Mouse (Mus musculus): ENCODE data around the gene Cartpt.
"Not testable (repeated sequence)": the region's sequence is repeated elsewhere in the genome, so short reads cannot be mapped to it uniquely, and the experiment has no call there.

Cartpt gene

GRCm38 (mm10) chr13:99900965-99901364, at the start of gene Cartpt:
TSS of gene Cartpt (minus strand) at chr13:99901091.
- DNase-seq (ENCODE audit: low read depth, low spot score): no peak

- DNase-seq (ENCODE audit: low read depth, low spot score): no peak
Observed at GRCm38 (mm10) chr13:99947417-99947816, 46.5 kb upstream of the Cartpt start.

- DNase-seq (ENCODE audit: low read depth, low spot score): no peak
Observed at GRCm38 (mm10) chr13:99943525-99943924, 42.6 kb upstream of the Cartpt start.

- DNase-seq (ENCODE audit: low read depth, low spot score): no peak
Observed at GRCm38 (mm10) chr13:99940601-99941000, 39.7 kb upstream of the Cartpt start.

- no peak for DNase-seq (ENCODE audit: low read depth, low spot score)
Observed at GRCm38 (mm10) chr13:99939320-99939671, 38.4 kb upstream of the Cartpt start.

- DNase-seq (ENCODE audit: low read depth, low spot score): no peak
Observed at GRCm38 (mm10) chr13:99938606-99939319, 37.9 kb upstream of the Cartpt start.

- no peak for DNase-seq (ENCODE audit: low read depth, low spot score)
Observed at GRCm38 (mm10) chr13:99937741-99938140, 36.9 kb upstream of the Cartpt start.

- no peak for DNase-seq (ENCODE audit: low read depth, low spot score)
Observed at GRCm38 (mm10) chr13:99932406-99932805, 31.5 kb upstream of the Cartpt start.

GRCm38 (mm10) chr13:99931502-99931901, 30.6 kb upstream of the Cartpt start:
- DNase-seq (ENCODE audit: low read depth, low spot score): no peak

GRCm38 (mm10) chr13:99926249-99926648, 25.4 kb upstream of the Cartpt start:
- no peak for DNase-seq (ENCODE audit: low read depth, low spot score)

GRCm38 (mm10) chr13:99915632-99916031, 14.7 kb upstream of the Cartpt start:
- no peak for DNase-seq (ENCODE audit: low read depth, low spot score)

- DNase-seq (ENCODE audit: low read depth, low spot score): peak; percentile 24
Observed at GRCm38 (mm10) chr13:99900557-99900892, 366 bp downstream of the Cartpt start.

GRCm38 (mm10) chr13:99899670-99900556, 978 bp downstream of the Cartpt start:
- DNase-seq (ENCODE audit: low read depth, low spot score): no peak

- no peak for DNase-seq (ENCODE audit: low read depth, low spot score)
Observed at GRCm38 (mm10) chr13:99898816-99899215, 2.1 kb downstream of the Cartpt start.

- DNase-seq (ENCODE audit: low read depth, low spot score): no peak
Observed at GRCm38 (mm10) chr13:99885636-99886035, 15.3 kb downstream of the Cartpt start.

GRCm38 (mm10) chr13:99881774-99882173, 19.1 kb downstream of the Cartpt start:
- DNase-seq (ENCODE audit: low read depth, low spot score): not testable (repeated sequence)

- DNase-seq (ENCODE audit: low read depth, low spot score): no peak
Observed at GRCm38 (mm10) chr13:99879696-99880095, 21.2 kb downstream of the Cartpt start.

- DNase-seq (ENCODE audit: low read depth, low spot score): no peak
Observed at GRCm38 (mm10) chr13:99872059-99872458, 28.8 kb downstream of the Cartpt start.

- DNase-seq (ENCODE audit: low read depth, low spot score): no peak
Observed at GRCm38 (mm10) chr13:99868438-99868837, 32.5 kb downstream of the Cartpt start.

GRCm38 (mm10) chr13:99864331-99864730, 36.6 kb downstream of the Cartpt start:
- DNase-seq (ENCODE audit: low read depth, low spot score): no peak

- no peak for DNase-seq (ENCODE audit: low read depth, low spot score)
Observed at GRCm38 (mm10) chr13:99860670-99861069, 40.2 kb downstream of the Cartpt start.

GRCm38 (mm10) chr13:99859082-99859481, 41.8 kb downstream of the Cartpt start:
- peak; percentile 77 for DNase-seq (ENCODE audit: low read depth, low spot score)

GRCm38 (mm10) chr13:99857879-99858278, 43.0 kb downstream of the Cartpt start:
- peak; percentile 34 for DNase-seq (ENCODE audit: low read depth, low spot score)
